16 mouse cellular contexts compared by ENCODE assay signal in genomic region chr7:137723361-137724040, GRCm38 (mm10).
DNase-seq lines count a peak whose midpoint lies in the region; ATAC-seq and TF ChIP-seq lines count a peak whose summit lies in the region.
"Had no signal": no experiment of that assay in that cellular context is flagged by ENCODE, and none has a peak within 500 bp of the region (broad histone marks: within the 10 kb centered on the region; RNA-seq: fewer than 3 reads in every experiment).

No protein-coding gene starts in this region.

- peak; percentile 71 for ATAC-seq in hindbrain, embryonic 13.5 days (ENCODE audit: low FRiP score)
- no peak for ATAC-seq in hindbrain, embryonic 12.5 days (ENCODE audit: low FRiP score)
- ATAC-seq in forebrain, postnatal 0 days: peak; percentile 62; the same call in 1 of the 2 replicates
- no peak for ATAC-seq in frontal cortex, adult (ENCODE audit: low TSS enrichment)
- ATAC-seq: Patski had no signal

- TF ChIP-seq CTCF in forebrain, postnatal 0 days (IDR thresholded peaks at IDR 0.05; ENCODE audit: low read depth): no peak

- H3K4me3 ChIP-seq in hindbrain, embryonic 13.5 days: no peak overlapping the region
- no peak overlapping the region for H3K4me3 ChIP-seq in hindbrain, embryonic 12.5 days
- no peak overlapping the region for H3K4me3 ChIP-seq in forebrain, postnatal 0 days (ENCODE audit: low read depth, low read length)
- H3K4me3 ChIP-seq: heart, embryonic 13.5 days; limb, embryonic 15.5 days; megakaryocyte, embryonic 14.5 days had no signal

- WGBS in hindbrain, embryonic 13.5 days: 61% methylated on average over 7 of the region's 7 CpGs
- WGBS in hindbrain, embryonic 12.5 days: 76% methylated on average over 7 of the region's 7 CpGs
- 37% methylated on average over 7 of the region's 7 CpGs for WGBS in forebrain, postnatal 0 days

- peaks cover 25% of the 10 kb centered on the region for H3K4me1 ChIP-seq in hindbrain, embryonic 13.5 days (replicated peaks)
- 0 out of 2 replicates have a peak, but pooled peaks cover 2% of the 10 kb centered on the region for H3K4me1 ChIP-seq in hindbrain, embryonic 12.5 days
- H3K4me1 ChIP-seq in forebrain, postnatal 0 days (ENCODE audit: insufficient read depth): 0 out of 2 replicates have a peak, but pooled peaks cover 6% of the 10 kb centered on the region
- H3K4me1 ChIP-seq: megakaryocyte, embryonic 14.5 days had no signal

- H3K27me3 ChIP-seq in hindbrain, embryonic 13.5 days: 0 out of 2 replicates have a peak, but pooled peaks cover 2% of the 10 kb centered on the region
- H3K27me3 ChIP-seq in hindbrain, embryonic 12.5 days: no peaks in the 10 kb centered on the region
- no peaks in the 10 kb centered on the region for H3K27me3 ChIP-seq in forebrain, postnatal 0 days (ENCODE audit: insufficient read depth, low read length)
- H3K27me3 ChIP-seq: heart, embryonic 13.5 days; limb, embryonic 15.5 days; megakaryocyte, embryonic 14.5 days; Patski had no signal

- H3K9ac ChIP-seq in hindbrain, embryonic 13.5 days: no peak overlapping the region
- no peak overlapping the region for H3K9ac ChIP-seq in hindbrain, embryonic 12.5 days
- no peak overlapping the region for H3K9ac ChIP-seq in forebrain, postnatal 0 days
- H3K9ac ChIP-seq: heart, embryonic 13.5 days; limb, embryonic 15.5 days had no signal

- H3K27ac ChIP-seq in hindbrain, embryonic 13.5 days: no peak overlapping the region
- no peak overlapping the region for H3K27ac ChIP-seq in hindbrain, embryonic 12.5 days
- no peak overlapping the region for H3K27ac ChIP-seq in forebrain, postnatal 0 days (ENCODE audit: low read depth, low read length)
- H3K27ac ChIP-seq: heart, embryonic 13.5 days; limb, embryonic 15.5 days had no signal

- peak; percentile 35 to 49 for DNase-seq in right cerebral cortex, postnatal 10 days (ENCODE audit: low spot score in 2 of 2)
- no peak for DNase-seq in right cerebral cortex, postnatal 25 days
- peak; percentile 44 for DNase-seq in forebrain, postnatal 0 days
- DNase-seq in telencephalon, adult 2 months (ENCODE audit: low read depth, low spot score): peak; percentile 6
- DNase-seq in heart, postnatal 4 days: no peak
- DNase-seq: adrenal gland, adult 8-10 months; kidney, adult 8-10 months; layer of hippocampus, adult 9-11 months; spleen, adult 18-20 months had no signal

- no peaks in the 10 kb centered on the region for H3K36me3 ChIP-seq in hindbrain, embryonic 13.5 days
- no peaks in the 10 kb centered on the region for H3K36me3 ChIP-seq in hindbrain, embryonic 12.5 days
- no peaks in the 10 kb centered on the region for H3K36me3 ChIP-seq in forebrain, postnatal 0 days (ENCODE audit: insufficient read depth)
- H3K36me3 ChIP-seq: heart, embryonic 13.5 days; limb, embryonic 15.5 days had no signal

- H3K9me3 ChIP-seq in hindbrain, embryonic 13.5 days: no peaks in the 10 kb centered on the region
- no peaks in the 10 kb centered on the region for H3K9me3 ChIP-seq in hindbrain, embryonic 12.5 days (replicated peaks)
- H3K9me3 ChIP-seq in forebrain, postnatal 0 days (ENCODE audit: low read length): no peaks in the 10 kb centered on the region
- H3K9me3 ChIP-seq: heart, embryonic 13.5 days; limb, embryonic 15.5 days had no signal

- H3K4me2 ChIP-seq in hindbrain, embryonic 13.5 days: no peak overlapping the region
- no peak overlapping the region for H3K4me2 ChIP-seq in hindbrain, embryonic 12.5 days (replicated peaks)
- no peak overlapping the region for H3K4me2 ChIP-seq in forebrain, postnatal 0 days (ENCODE audit: low read depth)
- H3K4me2 ChIP-seq: heart, embryonic 13.5 days; limb, embryonic 15.5 days had no signal

Comparison
In these comparisons a context has a peak if more than half of its experiments do, and no peak if none do; other contexts are left out.
1. ATAC-seq: peak in hindbrain, embryonic 13.5 days (single experiment) and forebrain, postnatal 0 days (single experiment); none in hindbrain, embryonic 12.5 days (single experiment) and frontal cortex, adult (single experiment).
2. DNase-seq: peak in right cerebral cortex, postnatal 10 days (2 of 2), forebrain, postnatal 0 days (single experiment) and telencephalon, adult 2 months (single experiment); none in right cerebral cortex, postnatal 25 days (single experiment) and heart, postnatal 4 days (single experiment).